Mouse (Mus musculus): Measurements from ENCODE around the gene Sgsh.

Gene Sgsh

DNA sequence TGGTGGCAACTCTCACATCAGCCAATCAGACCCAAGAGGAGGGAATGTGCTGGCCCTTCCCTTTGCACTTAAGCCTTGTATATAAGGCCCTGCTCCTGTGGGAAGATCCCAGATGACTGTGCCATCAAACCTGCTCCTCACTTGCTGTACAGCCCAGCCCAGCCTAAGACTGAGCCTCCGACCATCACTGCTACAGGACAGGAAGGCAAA, 47.8 kb downstream of the Sgsh start, which contains the start of gene Card14:
TSS of gene Card14 (plus strand) at position 111 of the 210 bp plus-strand sequence.
- 70% methylated on average over 1 of the region's 1 CpGs for WGBS

DNA sequence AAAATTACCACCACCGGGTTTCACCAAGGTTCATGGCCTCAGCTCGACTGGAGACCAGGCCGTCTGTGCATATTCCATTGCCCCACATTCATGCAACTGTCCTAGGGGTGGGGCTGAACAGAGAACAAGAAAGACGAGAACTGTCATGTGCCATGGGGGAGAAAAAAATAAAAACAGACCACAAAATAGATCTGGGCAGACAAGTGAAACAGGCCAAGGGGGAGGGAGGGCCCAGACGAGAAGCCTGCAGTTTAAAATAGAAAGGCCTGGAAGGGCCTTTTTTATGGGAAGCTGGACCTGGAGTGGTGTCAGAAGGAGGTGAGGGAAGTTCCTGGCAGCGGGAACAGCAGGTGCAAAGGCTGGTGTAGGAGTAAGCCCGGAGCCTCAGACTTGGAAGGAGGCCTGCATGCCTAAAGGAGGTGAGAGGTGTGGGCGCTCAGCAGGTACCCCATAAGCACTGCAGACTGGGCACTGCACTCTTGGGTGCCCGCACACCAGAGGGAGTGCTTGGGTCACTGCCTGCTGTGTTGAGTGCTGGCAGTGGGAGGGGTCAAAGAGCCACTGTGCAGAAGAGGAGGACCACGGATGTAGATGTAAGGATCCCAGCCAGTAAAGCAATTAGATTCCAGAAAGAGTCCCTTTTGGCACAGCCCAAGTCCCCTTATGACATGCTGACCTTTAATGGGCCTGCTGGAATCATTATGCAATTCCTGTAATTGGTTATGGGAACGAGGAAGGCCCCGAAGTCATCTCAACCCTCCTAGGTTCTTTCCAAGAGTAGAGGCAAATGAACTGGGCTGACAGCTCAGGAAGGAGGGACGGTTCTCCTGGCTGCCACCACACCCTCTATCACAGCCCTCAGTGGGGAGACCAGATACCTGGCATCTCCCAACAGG, 48.3 kb downstream of the Sgsh start:
- 60% methylated on average over 13 of the region's 13 CpGs for WGBS

DNA sequence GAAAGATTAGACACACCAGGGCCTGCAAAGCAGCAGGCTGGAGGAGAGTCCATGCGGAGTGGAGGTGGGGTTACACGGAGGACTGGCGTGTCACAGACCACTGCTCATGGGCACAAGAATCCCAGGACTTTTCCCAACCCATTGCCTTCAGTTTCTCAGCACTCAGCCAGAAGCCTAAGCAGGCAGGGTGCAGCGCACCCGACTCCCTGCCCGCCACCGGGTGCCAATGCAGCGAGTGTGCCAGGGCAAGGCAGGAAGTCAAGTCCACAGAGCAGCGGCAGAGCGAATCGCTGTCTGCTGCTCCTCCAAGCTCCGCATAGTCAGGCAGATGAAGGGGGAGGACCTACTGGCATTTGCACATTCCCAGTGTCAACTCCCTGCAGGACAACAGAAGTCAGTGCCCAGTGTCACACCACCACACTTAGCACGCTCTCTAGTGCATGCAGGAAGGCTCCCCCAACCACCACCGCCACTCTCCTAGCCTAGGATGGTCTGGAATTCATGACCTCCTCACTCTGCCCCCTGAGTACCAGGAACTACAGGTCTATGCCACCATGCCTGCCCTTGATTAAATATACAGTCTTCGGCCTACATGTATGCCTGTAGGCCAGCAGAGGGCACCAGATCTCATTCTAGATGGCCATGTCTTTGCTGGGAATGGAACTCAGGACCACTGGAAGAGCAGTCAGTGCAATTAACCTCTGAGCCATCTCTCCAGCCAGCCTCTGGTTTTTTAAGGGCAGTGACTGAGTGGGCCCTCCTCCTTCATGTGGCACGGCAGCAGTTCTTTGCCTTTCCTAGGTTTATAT, 50.2 kb downstream of the Sgsh start:
- 46% methylated on average over 16 of the region's 16 CpGs for WGBS

DNA sequence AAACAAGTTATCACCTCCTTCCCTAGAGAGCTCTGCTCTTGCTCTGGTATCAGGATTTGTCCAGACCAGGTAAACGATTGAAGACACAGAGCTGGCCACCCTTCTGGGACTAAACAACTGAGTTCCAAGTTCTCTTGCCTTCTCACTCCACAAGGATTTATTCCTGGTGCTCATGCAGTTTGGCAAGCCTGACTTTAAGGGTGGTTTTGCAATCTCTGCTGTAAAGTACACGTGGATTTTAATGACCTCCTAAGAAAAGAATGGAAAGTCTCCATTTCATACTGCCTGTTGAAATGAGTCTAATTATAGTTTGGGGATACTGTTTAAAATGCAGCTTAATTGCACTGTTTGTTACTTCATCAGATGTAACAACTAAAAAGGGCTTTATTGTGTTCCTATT, 54.4 kb downstream of the Sgsh start:
- 14% methylated on average over 2 of the region's 2 CpGs for WGBS

DNA sequence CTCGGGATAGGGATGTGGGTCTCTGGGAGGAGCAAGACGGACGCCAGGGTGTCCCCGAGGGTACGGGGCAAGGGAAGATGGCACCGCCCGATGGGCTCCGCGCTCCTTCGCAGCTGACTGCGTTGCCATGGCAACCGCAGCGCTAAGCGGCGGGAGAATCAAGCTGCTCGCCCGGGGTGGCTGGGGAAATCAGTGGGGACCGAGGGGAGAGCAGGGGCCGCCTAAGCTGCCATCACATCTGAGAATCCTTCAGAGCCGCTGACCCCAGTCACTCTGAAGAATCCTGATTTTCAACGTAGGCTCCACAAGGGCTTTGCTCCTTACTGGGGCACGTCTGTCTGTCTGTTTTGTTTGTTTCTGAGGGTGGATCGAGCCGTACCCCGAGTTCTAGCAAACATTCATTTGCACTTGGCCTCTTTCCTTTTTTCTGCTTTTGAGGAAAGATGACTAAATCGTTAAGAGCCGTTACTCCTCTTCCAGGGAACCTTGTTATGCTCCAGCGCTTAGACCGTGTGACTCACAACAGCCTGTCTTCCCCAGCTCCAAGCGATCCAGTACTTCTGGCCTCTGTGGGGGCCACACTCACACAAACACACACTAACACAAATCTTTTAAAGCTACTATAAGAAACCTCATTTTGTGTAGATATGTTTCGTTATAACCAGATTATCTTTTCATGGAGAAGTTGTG, 54.9 kb downstream of the Sgsh start:
- WGBS: under 1% methylated on average over 31 of the region's 31 CpGs

DNA sequence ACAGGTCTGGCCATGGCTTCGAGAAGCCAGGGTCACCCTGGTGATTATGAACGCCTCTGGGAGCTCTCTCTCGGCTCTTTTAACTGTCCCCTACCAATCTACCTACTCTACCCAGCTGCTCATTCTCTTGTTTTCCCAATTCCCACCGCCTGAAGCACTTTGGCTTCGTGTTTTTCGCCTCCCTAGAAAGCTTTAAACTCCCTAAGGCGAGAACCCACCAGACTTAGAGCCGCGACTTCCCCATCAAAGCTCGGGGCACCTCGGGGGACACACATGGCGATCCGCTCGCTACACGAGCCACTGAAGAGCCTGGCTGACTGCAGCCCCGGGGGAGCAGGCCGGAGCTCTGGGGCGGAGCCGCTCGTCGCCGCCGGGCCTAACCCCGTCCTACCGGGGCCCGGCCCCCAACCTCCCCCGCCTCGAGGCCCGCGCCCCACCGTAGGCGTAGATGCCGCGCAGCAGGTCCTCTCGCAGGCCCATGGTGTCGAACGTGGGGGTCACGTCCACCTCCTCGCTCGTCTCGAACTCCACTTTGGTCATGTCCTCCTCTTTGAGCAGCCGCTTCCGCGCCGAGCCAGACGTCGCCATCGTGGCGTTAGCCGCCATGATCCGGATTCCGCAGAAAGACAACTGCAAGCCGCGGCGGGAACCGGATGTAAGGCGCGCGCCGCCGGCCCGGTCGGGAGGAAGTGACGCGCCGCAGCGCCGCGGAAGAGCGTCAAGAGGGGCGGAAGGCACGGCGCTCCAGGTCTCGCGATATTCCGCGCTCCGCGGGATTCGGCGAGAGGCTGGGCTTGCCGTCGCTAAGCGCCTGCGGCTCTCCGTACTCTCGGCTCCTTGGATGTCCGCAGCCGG, 55.7 kb downstream of the Sgsh start, which contains the start of gene Eif4a3:
TSS of gene Eif4a3 (minus strand) at position 699 of the 855 bp plus-strand sequence.
- under 1% methylated on average over 89 of the region's 89 CpGs for WGBS

DNA sequence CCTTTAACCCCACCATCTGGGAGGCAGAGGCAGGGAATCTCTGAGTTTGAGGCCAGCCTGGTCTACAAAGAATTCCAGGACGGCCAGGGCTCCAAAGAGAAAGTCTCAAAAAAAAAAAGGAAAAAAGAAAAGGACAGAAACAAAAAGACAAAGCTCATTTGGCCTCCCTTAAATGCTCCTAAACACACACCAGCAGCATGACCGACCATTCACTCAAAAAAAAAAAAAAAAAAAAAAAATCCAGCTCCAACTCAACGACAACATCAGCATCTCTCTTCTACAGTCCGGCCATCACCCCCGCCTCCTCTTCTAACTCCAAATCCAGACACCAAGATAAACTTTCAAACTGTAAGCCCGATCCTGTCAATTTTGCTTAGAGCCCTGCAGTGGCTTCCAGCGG, 56.4 kb downstream of the Sgsh start:
- WGBS: 8% methylated on average over 7 of the region's 7 CpGs

DNA sequence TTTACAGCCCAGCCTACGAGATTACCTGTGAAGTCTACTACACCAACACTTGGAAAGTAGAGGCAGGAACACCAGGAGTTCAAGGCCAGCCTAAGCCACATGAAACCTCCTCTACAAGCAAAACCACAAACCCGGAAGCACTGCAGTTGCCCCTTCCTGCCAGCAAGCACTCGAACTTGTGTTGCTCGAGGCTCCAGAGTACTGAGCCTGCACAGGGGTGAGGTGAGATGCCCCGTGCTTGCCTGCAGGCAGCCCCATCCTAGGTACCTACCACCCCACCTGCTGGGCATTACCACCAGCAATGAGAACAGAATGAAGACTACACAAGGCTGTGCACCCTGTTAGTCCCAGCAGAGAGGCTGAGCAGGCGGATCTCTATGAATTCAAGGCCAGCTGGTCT, 57.3 kb downstream of the Sgsh start:
- WGBS: 76% methylated on average over 6 of the region's 6 CpGs

Data from cerebral cortex, adult 2 months (tissue).